Mouse (Mus musculus): ENCODE data around the gene Klrb1b. TPM values are rescaled to one million over a fixed set of nuclear protein-coding genes. Genes with fewer than 3 reads are reported as not detected.
A peak's percentile ranks its signal among the peaks of the same experiment; 100 is the strongest.
"Not testable (repeated sequence)": the region's sequence is repeated elsewhere in the genome, so short reads cannot be mapped to it uniquely, and the experiment has no call there.

Gene Klrb1b
- total RNA-seq, 2 experiments from 2014 or later, result 5.5 TPM; not detected in 1

DNA sequence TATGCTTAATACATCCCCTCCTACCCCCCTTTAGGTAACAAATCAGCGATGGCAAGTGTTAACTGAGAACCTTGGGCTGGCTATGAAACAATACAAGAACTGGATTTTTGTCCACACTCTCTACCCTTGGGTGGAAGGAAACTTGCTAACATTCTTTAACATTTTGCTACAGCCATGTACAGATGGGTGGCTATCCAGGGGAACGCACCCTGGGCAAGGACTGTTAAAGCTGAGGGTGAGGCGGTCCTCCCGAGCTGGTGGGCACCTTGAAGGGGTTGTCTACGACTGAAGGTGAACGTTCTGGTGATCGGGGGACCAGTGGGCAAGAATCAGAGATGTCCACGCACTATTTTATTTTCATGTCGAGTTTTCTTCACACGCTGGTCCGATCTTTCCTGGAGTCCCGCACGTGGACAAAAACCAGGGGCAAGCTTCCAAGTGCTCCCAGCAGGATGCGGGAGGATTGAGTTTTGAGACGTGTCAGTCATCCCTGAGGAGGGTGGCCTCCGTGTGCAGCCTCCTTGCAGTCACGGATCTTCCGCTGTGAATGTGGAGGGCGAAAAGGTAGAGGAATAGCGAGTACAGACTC lies 16.3 kb upstream of the Klrb1b start:
- ATAC-seq (replicated peaks; ENCODE audit: low FRiP score, low TSS enrichment, poor library complexity, severe bottlenecking), result no peak

GRCm38 (mm10) chr6:128841327-128842089 lies 15.4 kb upstream of the Klrb1b start:
- ATAC-seq (replicated peaks; ENCODE audit: low FRiP score, low TSS enrichment, poor library complexity, severe bottlenecking), result no peak

- not testable (repeated sequence) for ATAC-seq (replicated peaks; ENCODE audit: low FRiP score, low TSS enrichment, poor library complexity, severe bottlenecking)
These were observed 14.5 kb upstream of the Klrb1b start for GRCm38 (mm10) chr6:128840669-128841068.

- no peak for ATAC-seq (replicated peaks; ENCODE audit: low FRiP score, low TSS enrichment, poor library complexity, severe bottlenecking)
These were observed 13.8 kb upstream of the Klrb1b start for GRCm38 (mm10) chr6:128839921-128840320.

DNA sequence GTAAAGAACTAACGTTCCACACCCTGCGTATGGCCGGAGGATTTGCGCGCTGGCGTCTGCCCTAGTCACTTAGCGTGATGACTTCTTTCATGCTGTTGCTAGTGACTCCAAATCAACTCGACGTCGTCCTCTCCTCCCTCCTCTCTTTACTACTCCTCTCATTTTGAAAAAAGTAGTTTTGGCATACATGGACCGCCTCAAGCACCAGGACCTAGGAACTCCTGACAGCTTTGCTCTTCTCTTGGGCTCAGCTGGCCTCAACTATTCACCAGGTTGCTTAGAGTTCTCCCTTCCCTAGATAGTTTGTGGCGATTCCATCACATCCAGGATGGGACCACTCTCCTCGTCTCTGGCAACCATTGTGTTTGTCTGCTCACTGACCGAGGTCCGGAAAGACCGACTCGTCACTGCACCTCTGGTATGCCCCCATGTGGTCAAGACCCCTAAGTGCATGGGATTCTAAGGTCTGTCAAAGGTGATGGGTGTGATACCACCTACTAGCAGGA lies 13.2 kb upstream of the Klrb1b start:
- peak; percentile 49 for ATAC-seq (replicated peaks; ENCODE audit: low FRiP score, low TSS enrichment, poor library complexity, severe bottlenecking)

DNA sequence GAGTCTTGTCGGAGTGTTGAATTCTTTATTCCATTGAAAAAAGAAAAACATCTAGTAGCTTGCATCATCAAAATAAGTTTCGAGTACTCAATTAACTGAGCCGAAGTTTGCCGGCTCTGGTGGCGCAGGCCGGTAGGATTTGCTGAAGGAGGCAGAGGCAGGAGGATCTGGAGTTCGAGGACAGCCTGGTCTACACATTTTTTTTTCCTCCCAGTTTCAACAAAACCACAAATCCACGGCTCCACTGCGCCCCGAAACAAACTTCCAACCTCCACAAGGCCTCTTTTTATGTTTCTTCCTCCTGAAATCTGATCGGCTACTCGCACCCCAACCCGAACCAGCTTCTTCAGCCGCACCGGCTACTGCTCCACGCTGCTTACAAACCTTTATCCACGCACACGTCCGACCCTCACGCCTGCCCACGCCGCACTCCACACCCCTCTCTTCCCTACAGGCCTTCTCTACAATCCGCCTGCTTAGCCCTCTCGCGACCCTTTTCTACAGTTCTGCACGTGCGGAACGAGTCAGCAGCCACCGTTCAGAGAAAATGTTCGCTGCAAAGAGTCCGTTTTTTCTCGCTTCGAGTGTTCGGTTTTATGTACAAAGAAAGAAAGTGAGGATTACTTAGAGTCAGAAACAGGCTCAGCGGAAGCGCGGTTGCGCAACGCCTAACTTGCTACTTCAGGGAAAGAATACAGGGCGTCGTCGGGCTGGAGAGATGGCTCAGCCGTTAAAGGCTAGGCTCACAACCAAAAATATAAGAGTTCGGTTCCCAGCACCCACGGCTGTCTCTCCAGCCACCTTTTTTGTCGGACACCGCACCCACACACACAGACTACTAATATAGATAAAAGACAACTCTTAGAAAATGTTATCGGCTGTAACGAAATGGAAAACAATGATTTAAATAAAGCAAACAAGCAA lies 12.5 kb upstream of the Klrb1b start:
- ATAC-seq (replicated peaks; ENCODE audit: low FRiP score, low TSS enrichment, poor library complexity, severe bottlenecking), result peak; percentile 24

GRCm38 (mm10) chr6:128837454-128838341 lies 11.6 kb upstream of the Klrb1b start:
- no peak for ATAC-seq (replicated peaks; ENCODE audit: low FRiP score, low TSS enrichment, poor library complexity, severe bottlenecking)

DNA sequence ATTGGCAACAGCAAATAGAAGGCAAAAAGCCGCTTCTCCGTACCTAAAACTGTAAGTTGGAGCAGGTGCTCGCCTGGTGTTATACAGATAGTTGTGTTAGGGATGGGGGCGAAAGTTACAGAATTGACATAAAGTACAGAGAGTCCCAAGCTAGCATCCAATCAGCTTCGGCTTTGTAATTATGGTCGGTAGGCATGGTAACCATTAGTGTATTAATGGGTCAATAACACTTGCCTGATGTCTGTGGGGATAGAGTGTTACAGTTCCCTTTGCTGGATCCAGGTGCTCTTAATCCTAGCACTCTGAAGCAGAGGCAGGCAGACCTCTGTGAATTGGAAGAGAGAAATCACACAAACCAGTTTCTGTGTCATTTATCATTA lies 10.8 kb upstream of the Klrb1b start:
- no peak for ATAC-seq (replicated peaks; ENCODE audit: low FRiP score, low TSS enrichment, poor library complexity, severe bottlenecking)

DNA sequence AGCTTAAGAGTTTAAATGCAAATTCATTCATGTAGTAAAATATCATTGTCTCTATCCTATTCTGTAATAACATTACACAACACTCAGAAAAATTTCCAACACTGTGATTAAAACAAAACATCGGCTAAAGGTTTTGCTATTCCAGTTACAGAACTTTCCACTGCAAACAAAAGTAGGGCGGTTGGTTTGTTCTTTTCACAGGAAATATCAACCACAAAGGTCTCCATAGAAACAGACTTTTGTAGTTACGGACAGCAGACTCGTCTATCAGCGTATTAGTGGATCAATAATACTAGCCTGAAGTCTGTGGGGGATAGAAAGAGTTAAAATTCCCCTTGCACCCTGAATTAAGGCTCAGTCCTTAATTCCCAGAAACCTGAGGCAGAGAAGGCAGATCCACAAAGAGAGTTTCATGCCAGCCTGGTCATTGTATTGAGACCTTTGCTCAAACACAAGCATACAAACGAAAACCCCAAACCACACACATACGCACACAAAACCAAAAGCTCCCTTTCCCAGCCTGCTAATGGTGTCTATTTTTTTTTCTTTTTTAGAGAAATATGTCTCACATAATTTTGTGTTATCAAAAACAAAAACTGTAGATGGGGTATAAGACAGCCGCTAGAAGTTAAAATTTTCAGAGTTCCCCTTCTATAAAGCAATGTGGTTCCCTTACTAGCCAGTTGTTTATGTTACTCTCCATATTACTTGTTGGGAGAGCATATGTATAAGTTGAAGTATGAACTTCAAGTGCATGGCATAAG lies 10.2 kb upstream of the Klrb1b start:
- ATAC-seq (replicated peaks; ENCODE audit: low FRiP score, low TSS enrichment, poor library complexity, severe bottlenecking), result no peak

DNA sequence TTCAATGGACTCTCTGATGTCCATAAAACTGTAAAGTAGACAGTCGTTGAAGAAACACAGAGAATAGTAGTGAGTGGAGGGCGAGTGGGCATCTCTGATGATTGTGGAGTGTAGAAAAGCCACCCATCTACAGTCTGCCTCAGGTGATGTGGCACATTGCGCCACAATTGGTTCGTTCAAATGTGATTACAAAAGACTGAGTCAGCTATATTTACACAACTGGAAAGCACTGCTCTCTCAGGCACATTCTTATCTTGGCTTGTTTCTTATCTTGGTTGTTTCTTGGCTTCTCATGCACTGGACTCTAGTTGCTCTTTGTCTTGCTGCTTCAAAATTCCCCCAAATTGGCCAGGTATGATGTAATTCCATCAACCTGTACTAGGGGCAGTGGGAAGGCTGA lies 9.4 kb upstream of the Klrb1b start:
- ATAC-seq (replicated peaks; ENCODE audit: low FRiP score, low TSS enrichment, poor library complexity, severe bottlenecking), result no peak

DNA sequence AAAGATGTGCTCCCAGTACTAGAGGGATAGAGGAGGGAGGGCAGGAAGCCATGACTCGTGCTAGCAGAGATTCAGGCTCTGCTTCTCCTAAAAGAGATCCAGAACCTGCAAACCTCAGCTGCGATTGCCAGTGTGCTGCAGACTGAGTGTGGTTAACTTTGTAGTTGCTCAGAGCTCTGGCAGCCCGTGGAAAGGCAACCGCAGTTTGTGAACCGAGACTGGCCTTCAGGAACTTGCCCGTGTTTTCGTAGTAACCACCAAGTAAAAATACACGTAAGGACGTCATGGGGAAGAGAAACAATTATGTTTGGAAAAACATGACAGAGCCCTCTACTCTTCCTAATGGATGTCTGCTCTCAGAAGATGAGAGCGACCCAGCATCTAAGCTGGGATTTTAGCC lies 6.9 kb upstream of the Klrb1b start:
- ATAC-seq (replicated peaks; ENCODE audit: low FRiP score, low TSS enrichment, poor library complexity, severe bottlenecking), result no peak

GRCm38 (mm10) chr6:128829837-128830236 lies 3.7 kb upstream of the Klrb1b start:
- no peak for ATAC-seq (replicated peaks; ENCODE audit: low FRiP score, low TSS enrichment, poor library complexity, severe bottlenecking)

GRCm38 (mm10) chr6:128826781-128827180 lies 650 bp upstream of the Klrb1b start:
- ATAC-seq (replicated peaks; ENCODE audit: low FRiP score, low TSS enrichment, poor library complexity, severe bottlenecking), result no peak

DNA sequence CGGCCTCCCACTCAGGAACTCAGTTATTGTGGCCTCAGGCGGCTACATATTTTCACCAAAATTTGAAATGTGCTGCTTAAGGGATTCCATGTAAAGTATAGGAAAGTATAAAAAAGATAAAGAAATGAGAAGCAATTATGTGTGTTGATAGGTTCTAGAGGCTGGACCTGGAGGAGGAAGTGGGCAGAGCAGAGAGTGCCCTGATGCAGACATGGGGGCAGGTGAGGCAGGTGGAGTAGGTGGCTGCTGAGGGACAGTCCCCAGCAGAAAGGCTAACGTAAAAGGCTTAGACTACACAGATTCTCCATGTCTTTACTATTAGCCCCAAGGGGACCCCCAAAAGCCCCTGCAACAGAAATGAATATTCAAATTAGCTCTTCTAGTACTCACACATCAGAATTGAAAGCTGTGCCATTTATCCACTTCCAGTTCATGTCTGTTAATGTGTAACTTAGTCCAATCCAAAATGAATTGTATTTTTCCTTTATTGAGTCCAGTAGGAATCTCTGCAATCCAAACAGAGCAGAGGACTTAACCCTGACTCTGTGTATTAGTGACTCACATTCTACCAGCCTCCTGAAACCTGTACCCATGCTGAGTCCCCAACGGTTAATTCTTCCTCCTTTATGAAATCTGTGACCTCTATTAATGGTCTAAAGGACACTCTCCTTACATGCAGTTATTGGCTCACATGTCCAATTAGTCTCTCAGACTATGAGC lies 7.9 kb downstream of the Klrb1b start:
- ATAC-seq (replicated peaks; ENCODE audit: low FRiP score, low TSS enrichment, poor library complexity, severe bottlenecking), result no peak

DNA sequence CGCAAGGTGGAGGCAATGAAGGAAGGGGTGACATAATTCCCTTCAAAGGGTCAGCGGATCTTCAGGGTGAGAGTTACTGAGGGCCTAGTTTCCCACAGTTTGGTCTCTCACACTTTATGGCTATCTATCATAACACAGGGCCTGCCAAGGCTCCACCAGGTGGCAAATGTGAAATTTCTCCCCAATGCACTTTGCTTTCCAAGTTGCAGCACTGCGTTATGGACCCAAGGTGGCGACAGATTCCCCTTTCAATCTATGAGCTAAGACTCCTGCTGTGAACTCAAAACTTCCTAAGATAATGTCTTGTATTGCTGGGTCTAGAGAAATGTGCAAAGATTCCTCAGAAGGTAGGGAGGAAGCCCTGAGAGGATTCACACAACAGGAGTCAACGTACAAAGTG lies 17.6 kb downstream of the Klrb1b start:
- peak; percentile 91 for ATAC-seq (replicated peaks; ENCODE audit: low FRiP score, low TSS enrichment, poor library complexity, severe bottlenecking)

GRCm38 (mm10) chr6:128807021-128807420 lies 19.1 kb downstream of the Klrb1b start:
- no peak for ATAC-seq (replicated peaks; ENCODE audit: low FRiP score, low TSS enrichment, poor library complexity, severe bottlenecking)

DNA sequence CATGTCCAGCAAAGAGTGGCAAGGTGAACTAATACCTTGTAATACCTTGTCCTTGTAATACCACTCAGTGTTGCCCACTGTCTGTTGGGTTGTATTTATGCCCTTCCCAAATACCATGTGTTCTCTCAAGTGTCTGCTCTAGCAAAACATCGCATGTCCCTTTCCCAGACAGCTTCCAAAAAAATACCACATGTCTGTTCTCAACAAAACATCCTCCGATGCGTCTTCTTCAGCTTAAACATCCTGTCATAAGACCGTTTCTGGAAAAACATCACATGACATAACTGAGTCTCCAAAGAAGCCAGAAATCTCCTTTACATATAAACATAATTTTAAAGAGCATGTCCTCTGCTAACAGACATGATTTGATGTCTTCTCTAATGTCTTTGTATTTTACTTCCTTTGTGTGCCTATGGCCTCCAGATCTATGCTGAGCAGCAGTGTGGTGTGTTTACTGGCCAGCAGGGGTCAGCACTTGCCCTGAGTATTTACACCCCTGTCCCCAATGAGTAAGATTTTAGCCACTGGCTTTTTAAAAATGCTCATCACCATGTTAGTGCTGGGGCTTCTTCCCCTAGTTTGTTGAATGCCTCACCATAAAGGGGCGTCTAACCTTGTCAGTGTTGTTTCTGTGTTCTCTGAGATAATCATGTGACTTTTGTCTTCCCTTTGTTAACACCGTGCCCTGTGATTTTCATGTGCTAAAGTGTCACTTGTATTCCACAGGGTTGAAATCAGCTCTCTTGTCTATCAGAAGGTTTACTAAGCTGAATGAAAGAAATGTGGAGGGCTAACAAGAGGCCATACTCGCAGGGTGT lies 21.1 kb downstream of the Klrb1b start:
- peak; percentile 70 for ATAC-seq (replicated peaks; ENCODE audit: low FRiP score, low TSS enrichment, poor library complexity, severe bottlenecking)
